Mouse (Mus musculus) stomach, postnatal 0 days (tissue): ENCODE measurements around the gene Tbc1d16.

ENCODE experiments used
- CTCF ChIP-seq: IDR thresholded peaks from 2 replicates; pipeline ENCODE4 v1.5.1; 2016; ENCODE audit warnings: antibody characterized with exemption, low read depth, mild to moderate bottlenecking, moderate library complexity
- EP300 ChIP-seq: optimal IDR thresholded peaks from 2 replicates; pipeline ENCODE3; 2016; ENCODE audit warnings: antibody characterized with exemption

DNA sequence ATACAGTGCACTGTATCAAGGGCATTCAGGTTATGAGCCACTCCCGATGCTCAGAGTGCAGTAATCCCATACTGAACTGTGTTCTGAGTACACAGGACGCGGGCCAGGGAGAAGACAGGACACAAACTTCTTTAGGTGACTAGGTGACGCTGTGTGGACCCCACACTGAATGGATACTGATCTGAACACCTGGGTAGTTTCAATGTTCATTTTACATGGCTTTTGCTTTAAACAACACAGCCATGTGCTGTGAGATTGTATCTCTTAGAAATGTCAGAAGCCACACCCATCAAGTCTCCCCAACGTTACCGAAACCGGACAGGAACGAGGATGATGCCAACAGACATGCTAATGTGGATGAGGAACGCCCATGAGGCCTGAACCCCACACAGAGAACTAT is 35.7 kb downstream of the Tbc1d16 start:
- TF ChIP-seq CTCF (no peak), EP300 (no peak)
